Mouse (Mus musculus) spleen, adult 2 months (tissue): Measurements from ENCODE around the gene Gapvd1. TPM values are rescaled to one million over a fixed set of nuclear protein-coding genes. Genes with fewer than 3 reads are reported as not detected.

Source experiments
- DNase-seq, 2 experiments: peaks; one replicate each; pipeline versions ENCODE4 v3.0.0 to v3.0.0-alpha.2; 2012 to 2021; ENCODE audit warnings: low spot score in 2 of 2, low read depth in 1 of 2
- H3K27ac ChIP-seq: fragments of 200-500 bp; 2 replicates; pipeline ENCODE4 v1.5.1; 2012; ENCODE audit warnings: low read length, inconsistent platforms; ENCODE audit not compliant: insufficient read depth
- H3K27me3 ChIP-seq: fragments of 200-500 bp; 2 replicates; pipeline ENCODE4 v1.6.1; 2012; ENCODE audit warnings: mild to moderate bottlenecking, moderate library complexity, low read length, inconsistent platforms; ENCODE audit not compliant: control insufficient read depth, insufficient read depth
- H3K36me3 ChIP-seq: fragments of 200-500 bp; 2 replicates; pipeline ENCODE4 v1.6.1; 2012; ENCODE audit warnings: mild to moderate bottlenecking, low read length, inconsistent platforms; ENCODE audit not compliant: control insufficient read depth, insufficient read depth
- H3K4me1 ChIP-seq: fragments of 200-500 bp; 2 replicates; pipeline ENCODE4 v1.6.1; 2011; ENCODE audit warnings: inconsistent platforms; ENCODE audit not compliant: control insufficient read depth, insufficient read depth, insufficient read length
- H3K4me3 ChIP-seq: fragments of 200-500 bp; 2 replicates; pipeline ENCODE4 v1.5.1; 2011; ENCODE audit warnings: mild to moderate bottlenecking, inconsistent platforms; ENCODE audit not compliant: insufficient read depth, insufficient read length; ENCODE audit errors: extremely low read depth
- CTCF ChIP-seq: fragments of 200-500 bp; IDR thresholded peaks from 2 replicates; pipeline ENCODE4 v1.5.1; 2011; ENCODE audit warnings: mild to moderate bottlenecking, inconsistent platforms; ENCODE audit not compliant: insufficient read depth, insufficient read length, insufficient replicate concordance; ENCODE audit errors: extremely low read depth
- POLR2A ChIP-seq: fragments of 200-500 bp; IDR thresholded peaks from 2 replicates; pipeline ENCODE4 v1.6.1; 2011; ENCODE audit warnings: low read depth, low read length, inconsistent platforms
- WGBS: fragments of 180-500 bp; shearing (Covaris S2); methylation state at CpG from one replicate; pipeline ENCODE4 v1.1.7; 2018; 5-methylcytosine and 5-hydroxymethylcytosine counted together
- polyA plus RNA-seq: library from polyadenylated mRNA; depleted of rRNA; stranded (reverse); fragments of >200 nt; gene quantifications from 2 replicates; pipeline ENCODE4 v1.2.3, GENCODE M21; 2012

Gene Gapvd1
- polyA plus RNA-seq, 1 experiment = 15.3 TPM

DNA sequence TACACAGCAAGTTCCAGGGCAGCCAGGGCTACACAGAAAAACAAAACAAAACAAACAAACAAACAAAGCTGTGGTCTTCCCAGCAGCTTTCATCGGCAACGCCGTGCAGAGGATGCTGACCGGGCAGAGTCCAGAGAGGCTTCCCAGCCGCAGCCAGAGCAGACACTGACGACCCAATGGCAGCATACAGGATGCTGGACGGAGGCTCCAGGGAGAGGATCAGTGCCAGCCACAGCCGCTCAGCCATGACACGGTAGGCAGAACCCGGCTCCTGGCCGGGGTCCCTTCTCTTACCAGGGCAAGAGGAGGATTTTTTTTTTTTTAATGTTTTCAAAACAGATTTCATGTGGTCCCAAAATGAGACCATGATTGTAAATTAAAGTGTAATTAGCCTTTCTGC is 107.6 kb downstream of the Gapvd1 start:
- Histone ChIP-seq H3K27me3 (no peaks in the 10 kb centered on the region), H3K27ac (no peak overlapping the region), H3K36me3 (no peaks in the 10 kb centered on the region), H3K4me3 (no peak overlapping the region), H3K4me1 (no peaks in the 10 kb centered on the region)
- DNase-seq = no peak
- 73% methylated on average over 11 of the region's 11 CpGs for WGBS
- TF ChIP-seq POLR2A (no peak), CTCF (no peak)

DNA sequence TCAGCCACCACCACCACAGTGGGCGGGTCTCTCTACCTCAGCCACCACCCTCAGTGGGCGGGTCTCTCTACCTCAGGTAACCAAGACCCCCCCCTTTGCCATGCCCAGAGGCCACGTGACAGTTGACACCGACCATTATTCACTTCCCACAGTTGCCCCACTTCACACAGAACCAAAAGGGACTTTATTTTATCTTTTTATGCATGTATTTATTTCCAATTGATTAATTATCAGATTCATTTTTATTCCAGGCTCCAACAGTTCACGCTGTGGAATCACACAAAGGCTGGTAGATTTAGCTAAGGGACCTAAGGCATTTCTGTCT is 108.5 kb downstream of the Gapvd1 start:
- H3K36me3 ChIP-seq = no peaks in the 10 kb centered on the region
- DNase-seq = no peak
- no peaks in the 10 kb centered on the region for H3K4me1 ChIP-seq
- H3K27me3 ChIP-seq = no peaks in the 10 kb centered on the region
- WGBS = 8% methylated on average over 5 of the region's 5 CpGs
- H3K4me3 ChIP-seq = peak overlapping the region; percentile 68; the same call in 1 of the 2 replicates
- no peak overlapping the region for H3K27ac ChIP-seq
- TF ChIP-seq POLR2A (no peak), CTCF (no peak)

- no peaks in the 10 kb centered on the region for H3K27me3 ChIP-seq
- no peaks in the 10 kb centered on the region for H3K4me1 ChIP-seq
- no peak for TF ChIP-seq POLR2A
- no peak for TF ChIP-seq CTCF
- H3K36me3 ChIP-seq = no peaks in the 10 kb centered on the region
- no peak overlapping the region for H3K27ac ChIP-seq
- DNase-seq = peak; percentile 62 to 77
- peak overlapping the region; percentile 68 for H3K4me3 ChIP-seq
- 4% methylated on average over 21 of the region's 21 CpGs for WGBS
Measured at GRCm38 (mm10) chr2:34645851-34646540, 109.0 kb downstream of the Gapvd1 start.

DNA sequence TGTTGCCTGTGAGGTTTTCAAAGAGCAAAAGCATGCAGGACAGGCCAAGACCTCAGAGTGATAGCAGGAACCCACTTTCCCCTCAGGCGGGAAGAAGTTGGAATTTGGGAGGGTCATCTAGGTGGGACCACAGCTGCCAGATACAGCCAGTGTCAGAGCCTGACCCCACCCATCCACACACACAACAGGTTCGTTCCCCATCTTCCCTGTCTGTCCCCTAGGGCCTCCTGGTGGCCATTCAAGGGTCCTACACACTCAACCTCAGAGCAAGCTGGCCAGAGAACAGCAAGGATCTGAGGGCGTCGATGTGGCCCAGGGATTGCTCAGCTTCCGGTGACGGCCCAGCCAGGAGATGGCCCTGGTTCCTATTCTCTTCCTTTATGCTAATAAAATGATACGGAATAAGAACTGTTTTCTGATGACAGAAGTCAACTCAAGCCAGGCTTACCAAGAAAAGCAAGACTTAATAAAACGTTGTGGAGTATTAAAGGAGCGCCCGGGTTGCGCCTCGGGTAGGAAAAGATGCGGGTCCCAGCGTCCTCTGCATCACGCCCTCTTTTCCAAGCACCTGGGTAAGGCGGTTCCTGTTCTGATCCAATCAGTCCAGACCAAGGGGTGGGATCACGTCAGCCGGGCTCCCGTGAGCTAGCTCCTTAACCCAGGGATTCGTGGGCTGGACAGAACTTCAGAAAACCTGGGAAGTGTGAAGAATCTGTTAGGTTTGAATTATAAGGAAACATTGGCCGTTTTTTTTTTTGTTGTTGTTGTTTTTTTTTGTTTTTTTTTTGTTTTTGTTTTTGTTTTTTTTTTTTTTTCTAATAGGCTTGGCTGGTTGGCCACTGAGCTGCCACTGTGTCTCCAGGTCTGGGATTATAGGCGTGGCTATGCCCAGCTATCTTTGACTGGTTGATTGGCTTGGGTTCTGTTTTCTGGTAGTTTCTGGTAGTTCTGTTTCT is 110.2 kb downstream of the Gapvd1 start:
- 68% methylated on average over 22 of the region's 22 CpGs for WGBS

GRCm38 (mm10) chr2:34642351-34642750 is 112.7 kb downstream of the Gapvd1 start:
- Histone ChIP-seq H3K36me3 (no peaks in the 10 kb centered on the region), H3K27ac (no peak overlapping the region), H3K4me1 (peaks cover 4% of the 10 kb centered on the region), H3K27me3 (no peaks in the 10 kb centered on the region), H3K4me3 (no peak overlapping the region)
- DNase-seq = peak; percentile 30 to 42
- WGBS = 64% methylated on average over 2 of the region's 2 CpGs
- peak; percentile 42; the same call in 1 of the 2 replicates for TF ChIP-seq CTCF
- no peak for TF ChIP-seq POLR2A

More for the DNA sequence above, 110.2 kb downstream of the Gapvd1 start:
- Histone ChIP-seq H3K4me3 (no peak overlapping the region), H3K27ac (no peak overlapping the region), H3K36me3 (no peaks in the 10 kb centered on the region), H3K27me3 (no peaks in the 10 kb centered on the region), H3K4me1 (no peaks in the 10 kb centered on the region)
- DNase-seq = peak in 1 of 2 experiments; percentile 15
- peak; percentile 39; the same call in 1 of the 2 replicates for TF ChIP-seq CTCF
- no peak for TF ChIP-seq POLR2A

GRCm38 (mm10) chr2:34639725-34640124 is 115.3 kb downstream of the Gapvd1 start:
- no peak overlapping the region for H3K27ac ChIP-seq
- H3K4me3 ChIP-seq = no peak overlapping the region
- no peak for DNase-seq
- WGBS = 63% methylated on average over 5 of the region's 5 CpGs
- H3K27me3 ChIP-seq = no peaks in the 10 kb centered on the region
- H3K36me3 ChIP-seq = no peaks in the 10 kb centered on the region
- TF ChIP-seq CTCF (no peak), POLR2A (no peak)
- H3K4me1 ChIP-seq = peaks cover 4% of the 10 kb centered on the region
